Mouse (Mus musculus) liver, embryonic 14.5 days (tissue): ENCODE data around the gene Kcnq5.

Experiments used
- CTCF ChIP-seq: IDR thresholded peaks from 2 replicates; pipeline ENCODE4 v1.5.1; 2016; ENCODE audit warnings: antibody characterized with exemption, low read depth, control low read depth
- EP300 ChIP-seq: IDR thresholded peaks from 2 replicates; pipeline ENCODE4 v1.6.1; 2016; ENCODE audit warnings: antibody characterized with exemption, low read depth

DNA sequence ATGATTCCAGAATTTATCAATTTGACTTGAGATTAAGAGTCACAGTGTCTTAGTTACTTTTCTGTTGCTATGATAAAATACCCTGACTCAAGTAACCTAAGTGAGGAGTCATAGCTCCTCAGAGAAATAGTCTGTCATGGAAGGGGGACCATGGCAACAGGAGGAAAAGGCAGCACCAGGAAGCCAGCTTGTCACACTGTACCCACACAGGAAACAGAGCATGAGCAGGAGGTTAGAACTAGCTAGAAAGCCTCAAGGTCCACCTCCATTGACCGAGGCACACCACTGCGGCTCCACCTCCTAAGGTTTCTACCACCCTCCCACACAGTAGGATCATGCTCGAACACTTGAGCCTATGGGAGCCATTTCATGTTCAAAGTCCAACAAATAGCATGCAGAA is 343.0 kb downstream of the Kcnq5 start:
- TF ChIP-seq CTCF (no peak), EP300 (no peak)
